Mouse (Mus musculus): ENCODE data around the gene Smok2b. TPM values are rescaled to one million over a fixed set of nuclear protein-coding genes. Genes with fewer than 3 reads are reported as not detected.
"Not testable (repeated sequence)": the region's sequence is repeated elsewhere in the genome, so short reads cannot be mapped to it uniquely, and the experiment has no call there.

The Smok2b gene
- not detected in 2 replicates for polyA plus RNA-seq (2015; fragmentation: Nextera tagmentation; extraction: Ambion mirVana)

DNA sequence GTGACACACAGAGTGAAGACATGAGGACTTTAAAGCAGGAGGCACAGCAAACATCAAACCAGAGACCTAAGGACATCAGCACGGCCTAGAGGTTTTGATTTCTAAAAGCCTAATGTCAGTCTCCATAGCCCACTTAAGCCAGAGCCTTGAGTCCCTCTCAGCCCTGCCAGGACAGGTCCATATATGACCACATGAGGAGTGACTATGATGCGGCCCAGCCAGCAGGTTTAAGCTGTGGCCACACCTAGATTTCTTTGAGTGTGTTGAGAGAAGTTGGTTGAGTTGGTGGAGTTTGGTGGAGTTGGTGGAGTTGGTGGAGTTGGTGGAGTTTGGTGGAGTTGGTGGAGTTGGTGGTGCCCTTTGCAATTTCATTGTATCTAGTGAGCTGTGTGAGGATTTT is at the start of gene Smok2b:
Smok2b (plus strand) TSS at position 301 of the 400 bp plus-strand sequence.
- ATAC-seq (ENCODE audit: low read depth); H3K36me3 ChIP-seq; H3K4me3 ChIP-seq; H3K27me3 ChIP-seq; H3K4me1 ChIP-seq (replicated peaks); H3K4me2 ChIP-seq; H3K27ac ChIP-seq (replicated peaks); H3K9ac ChIP-seq: not testable (repeated sequence)
- peaks cover 98% of the 10 kb centered on the region for H3K9me3 ChIP-seq
- WGBS: 84% methylated on average over 2 of the region's 2 CpGs

DNA sequence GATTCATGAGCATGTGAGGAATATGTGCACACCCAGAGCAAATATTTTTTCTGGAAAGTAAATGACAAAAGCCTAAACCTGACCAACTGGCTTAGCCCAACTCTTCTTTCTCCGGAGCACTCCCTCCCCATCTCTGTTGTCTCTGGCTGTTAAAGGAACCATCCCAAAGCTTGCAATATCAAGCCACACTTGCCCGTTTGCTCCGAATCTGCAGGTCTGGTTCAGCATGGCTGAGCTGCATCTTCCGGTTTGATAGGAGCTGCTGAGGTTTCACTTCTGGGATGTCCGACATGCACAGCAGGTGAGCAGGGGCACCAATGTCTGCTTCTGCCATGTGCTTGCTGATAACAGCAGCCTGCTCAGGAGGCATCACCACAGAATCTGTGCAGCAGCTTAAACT is 49.6 kb upstream of the Smok2b start:
- 91% methylated on average over 5 of the region's 5 CpGs for WGBS
- H3K4me3 ChIP-seq; H3K4me2 ChIP-seq; H3K9ac ChIP-seq; H3K27me3 ChIP-seq; H3K4me1 ChIP-seq (replicated peaks); ATAC-seq (ENCODE audit: low read depth); H3K27ac ChIP-seq (replicated peaks); H3K36me3 ChIP-seq: not testable (repeated sequence)
- peaks cover 48% of the 10 kb centered on the region for H3K9me3 ChIP-seq

- H3K36me3 ChIP-seq; H3K4me2 ChIP-seq; ATAC-seq (ENCODE audit: low read depth); H3K4me1 ChIP-seq (replicated peaks); H3K9ac ChIP-seq; H3K4me3 ChIP-seq; H3K27me3 ChIP-seq; H3K27ac ChIP-seq (replicated peaks): not testable (repeated sequence)
- H3K9me3 ChIP-seq: peaks cover 63% of the 10 kb centered on the region
- WGBS: 65% methylated on average over 3 of the region's 4 CpGs
These were observed 47.3 kb upstream of the Smok2b start for GRCm38 (mm10) chr17:13182712-13183111.

DNA sequence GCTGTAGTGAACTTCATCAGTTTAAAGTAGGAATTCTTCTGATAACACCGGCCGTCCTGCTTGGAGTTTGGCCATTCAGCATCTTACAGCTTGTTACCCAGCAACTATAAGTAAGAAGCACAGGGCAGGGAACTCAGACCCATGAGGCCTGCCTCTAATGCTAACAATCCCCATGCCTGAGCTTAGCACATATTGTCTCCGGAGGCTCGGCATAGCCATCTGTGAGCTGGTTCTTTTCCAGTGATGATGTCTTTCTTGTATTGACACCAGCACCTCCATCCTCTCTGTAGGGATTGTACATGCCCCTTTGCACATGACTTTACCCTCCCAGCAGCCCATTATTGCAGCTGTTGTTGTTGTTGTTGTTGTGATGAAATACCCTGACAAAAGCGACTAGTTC is 45.5 kb upstream of the Smok2b start:
- not testable (repeated sequence) for H3K27ac ChIP-seq (replicated peaks); H3K36me3 ChIP-seq; H3K4me3 ChIP-seq; H3K27me3 ChIP-seq; H3K4me2 ChIP-seq; H3K9ac ChIP-seq; ATAC-seq (ENCODE audit: low read depth); H3K4me1 ChIP-seq (replicated peaks)
- peaks cover 63% of the 10 kb centered on the region for H3K9me3 ChIP-seq
- 91% methylated on average over 5 of the region's 5 CpGs for WGBS

GRCm38 (mm10) chr17:13186541-13186940 is 43.5 kb upstream of the Smok2b start:
- ATAC-seq (ENCODE audit: low read depth); H3K27ac ChIP-seq (replicated peaks); H3K4me1 ChIP-seq (replicated peaks); H3K36me3 ChIP-seq; H3K4me3 ChIP-seq; H3K9ac ChIP-seq; H3K4me2 ChIP-seq; H3K27me3 ChIP-seq: not testable (repeated sequence)
- 88% methylated on average over 6 of the region's 6 CpGs for WGBS
- H3K9me3 ChIP-seq: peaks cover 59% of the 10 kb centered on the region

- H3K4me2 ChIP-seq; H3K27ac ChIP-seq (replicated peaks); ATAC-seq (ENCODE audit: low read depth); H3K4me3 ChIP-seq; H3K4me1 ChIP-seq (replicated peaks); H3K27me3 ChIP-seq; H3K9ac ChIP-seq; H3K36me3 ChIP-seq: not testable (repeated sequence)
- peaks cover 58% of the 10 kb centered on the region for H3K9me3 ChIP-seq
- 74% methylated on average over 6 of the region's 6 CpGs for WGBS
These were observed 42.4 kb upstream of the Smok2b start for GRCm38 (mm10) chr17:13187621-13188020.

GRCm38 (mm10) chr17:13188846-13189245 is 41.2 kb upstream of the Smok2b start:
- peaks cover 63% of the 10 kb centered on the region for H3K9me3 ChIP-seq
- not testable (repeated sequence) for ATAC-seq (ENCODE audit: low read depth)
- 88% methylated on average over 2 of the region's 2 CpGs for WGBS

DNA sequence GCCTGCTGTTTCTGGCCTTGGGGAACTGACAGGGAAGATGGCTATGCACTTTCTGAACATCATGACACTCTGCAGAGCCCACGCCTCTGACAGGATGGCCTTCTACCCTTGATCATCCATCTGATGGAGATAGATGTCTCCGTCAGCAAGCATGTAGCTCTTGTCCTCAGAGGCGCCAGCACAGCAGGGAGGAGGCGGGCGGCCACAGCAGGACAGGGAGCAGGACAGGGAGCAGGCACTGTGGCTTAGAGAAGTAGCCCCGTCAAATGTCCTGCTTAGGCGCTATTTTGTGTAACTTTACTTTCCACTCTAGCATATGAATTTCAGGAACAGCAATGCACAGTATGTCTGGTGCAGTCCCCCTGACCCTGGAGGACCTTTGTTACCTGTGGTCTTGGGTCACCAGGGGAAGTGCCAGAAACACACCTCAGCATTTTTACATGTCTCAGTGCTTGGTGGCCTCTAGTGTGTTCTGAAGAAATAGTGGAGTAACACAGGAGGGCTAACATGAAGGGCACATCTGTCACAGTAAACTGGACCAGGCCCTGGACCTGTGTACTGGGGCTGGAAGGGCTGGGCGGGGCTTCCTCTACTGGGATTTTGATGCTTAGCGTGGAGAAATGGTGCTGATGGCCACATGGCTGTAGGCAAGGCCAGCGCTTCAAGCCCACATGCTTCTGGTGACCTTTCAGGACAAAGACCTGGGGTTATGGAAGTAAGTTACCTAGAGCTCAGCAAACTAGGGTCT is 39.0 kb upstream of the Smok2b start:
- H3K36me3 ChIP-seq; H3K27ac ChIP-seq (replicated peaks); H3K27me3 ChIP-seq; ATAC-seq (ENCODE audit: low read depth); H3K9ac ChIP-seq; H3K4me1 ChIP-seq (replicated peaks); H3K4me3 ChIP-seq; H3K4me2 ChIP-seq: not testable (repeated sequence)
- peaks cover 62% of the 10 kb centered on the region for H3K9me3 ChIP-seq
- 88% methylated on average over 10 of the region's 10 CpGs for WGBS

More at GRCm38 (mm10) chr17:13188846-13189245, 41.2 kb upstream of the Smok2b start:
- H3K4me2 ChIP-seq; H3K36me3 ChIP-seq; H3K9ac ChIP-seq; H3K27ac ChIP-seq (replicated peaks); H3K4me3 ChIP-seq; H3K4me1 ChIP-seq (replicated peaks); H3K27me3 ChIP-seq: not testable (repeated sequence)

- ATAC-seq (ENCODE audit: low read depth): not testable (repeated sequence)
- 68% methylated on average over 4 of the region's 4 CpGs for WGBS
These were observed 33.6 kb upstream of the Smok2b start for GRCm38 (mm10) chr17:13196486-13196885.

GRCm38 (mm10) chr17:13198812-13199211 is 31.2 kb upstream of the Smok2b start:
- not testable (repeated sequence) for H3K4me1 ChIP-seq (replicated peaks); H3K4me2 ChIP-seq; H3K36me3 ChIP-seq; H3K9ac ChIP-seq; ATAC-seq (ENCODE audit: low read depth); H3K4me3 ChIP-seq; H3K27ac ChIP-seq (replicated peaks); H3K27me3 ChIP-seq
- H3K9me3 ChIP-seq: peaks cover 42% of the 10 kb centered on the region
- WGBS: 84% methylated on average over 2 of the region's 2 CpGs

More at GRCm38 (mm10) chr17:13196486-13196885, 33.6 kb upstream of the Smok2b start:
- H3K36me3 ChIP-seq; H3K9ac ChIP-seq; H3K27me3 ChIP-seq; H3K4me1 ChIP-seq (replicated peaks); H3K27ac ChIP-seq (replicated peaks); H3K4me3 ChIP-seq; H3K4me2 ChIP-seq: not testable (repeated sequence)
- peaks cover 56% of the 10 kb centered on the region for H3K9me3 ChIP-seq

DNA sequence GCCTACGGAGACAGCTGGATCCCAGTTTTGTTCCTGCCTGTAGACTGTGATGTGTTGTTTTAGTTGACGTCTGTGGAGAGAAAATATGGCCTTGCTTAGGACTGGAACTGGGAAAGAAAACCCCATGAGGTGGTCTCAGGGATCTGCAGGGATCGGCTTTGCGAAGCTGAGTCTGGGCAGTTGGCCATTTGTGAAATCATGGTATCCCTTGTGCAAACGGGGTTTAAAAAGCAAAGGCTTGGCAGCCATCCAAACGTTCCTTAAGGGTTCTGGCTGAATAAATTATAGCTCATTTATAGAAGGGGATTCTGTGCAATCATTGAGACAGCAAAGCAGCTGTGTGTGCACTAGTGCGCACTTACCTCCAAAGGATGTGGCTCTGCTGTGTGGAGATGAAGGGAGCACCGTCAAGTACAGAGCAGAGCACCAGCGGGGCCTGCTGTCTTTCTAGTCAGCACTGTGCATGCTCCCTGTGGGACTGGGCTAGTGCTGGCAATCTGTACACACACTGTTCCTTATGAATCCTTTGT is 30.1 kb upstream of the Smok2b start:
- not testable (repeated sequence) for H3K4me3 ChIP-seq; H3K27me3 ChIP-seq; H3K9ac ChIP-seq; H3K4me2 ChIP-seq; H3K36me3 ChIP-seq; H3K4me1 ChIP-seq (replicated peaks); H3K27ac ChIP-seq (replicated peaks)
- peak; percentile 61; the same call in 1 of the 2 replicates for ATAC-seq (ENCODE audit: low read depth)
- H3K9me3 ChIP-seq: peaks cover 44% of the 10 kb centered on the region
- WGBS: 76% methylated on average over 8 of the region's 9 CpGs

GRCm38 (mm10) chr17:13201551-13201950 is 28.5 kb upstream of the Smok2b start:
- H3K27ac ChIP-seq (replicated peaks); H3K4me2 ChIP-seq; H3K4me3 ChIP-seq; ATAC-seq (ENCODE audit: low read depth); H3K36me3 ChIP-seq; H3K9ac ChIP-seq; H3K27me3 ChIP-seq; H3K4me1 ChIP-seq (replicated peaks): not testable (repeated sequence)
- H3K9me3 ChIP-seq: peaks cover 36% of the 10 kb centered on the region
- WGBS: 93% methylated on average over 4 of the region's 4 CpGs
